Mouse (Mus musculus) neural tube, embryonic 13.5 days (tissue): ENCODE measurements around the gene Wscd2. TPM values are rescaled to one million over a fixed set of nuclear protein-coding genes. Genes with fewer than 3 reads are reported as not detected.
A peak's percentile ranks its signal among the peaks of the same experiment; 100 is the strongest.

Source experiments
- ATAC-seq: fragments of 200-750 bp; cut with Nextera tagmentation; 2 replicates; pipeline ENCODE4 v1.8.0; 2017; ENCODE audit warnings: low read depth, mild to moderate bottlenecking, moderate TSS enrichment, moderate library complexity
- H3K27ac ChIP-seq: fragments of 300-500 bp; sonication (generic); replicated peaks from 2 replicates; pipeline ENCODE4 v1.5.1; 2015; ENCODE audit warnings: moderate library complexity, mild to moderate bottlenecking, inconsistent platforms
- H3K27me3 ChIP-seq: fragments of 300-500 bp; sonication (generic); 2 replicates; pipeline ENCODE4 v1.6.1; 2015; ENCODE audit warnings: mild to moderate bottlenecking, inconsistent platforms
- H3K36me3 ChIP-seq: fragments of 300-500 bp; sonication (generic); 2 replicates; pipeline ENCODE4 v1.6.1; 2015; ENCODE audit warnings: mild to moderate bottlenecking, inconsistent platforms
- H3K4me1 ChIP-seq: fragments of 300-500 bp; sonication (generic); replicated peaks from 2 replicates; pipeline ENCODE4 v1.6.1; 2015; ENCODE audit warnings: inconsistent platforms
- H3K4me2 ChIP-seq: fragments of 300-500 bp; sonication (generic); 2 replicates; pipeline ENCODE4 v1.6.1; 2015; ENCODE audit warnings: inconsistent platforms, mild to moderate bottlenecking, moderate library complexity
- H3K4me3 ChIP-seq: fragments of 300-500 bp; sonication (generic); 2 replicates; pipeline ENCODE4 v1.5.1; 2015; ENCODE audit warnings: mild to moderate bottlenecking, inconsistent platforms
- H3K9ac ChIP-seq: fragments of 300-500 bp; sonication (generic); 2 replicates; pipeline ENCODE4 v1.6.1; 2015; ENCODE audit warnings: moderate library complexity, mild to moderate bottlenecking, inconsistent platforms
- H3K9me3 ChIP-seq: fragments of 300-500 bp; sonication (generic); 2 replicates; pipeline ENCODE4 v1.6.1; 2016; ENCODE audit warnings: inconsistent platforms
- WGBS: fragments of 180-500 bp; shearing (Covaris S2); methylation state at CpG from one replicate; pipeline ENCODE4 v1.1.7; 2015; 5-methylcytosine and 5-hydroxymethylcytosine counted together
- polyA plus RNA-seq: library from polyadenylated mRNA; unstranded; fragments of >200 nt; fragmentation: Nextera tagmentation; extraction: Ambion mirVana; gene quantifications from 2 replicates; pipeline ENCODE4 v1.2.1, GENCODE M21; 2015

Gene Wscd2
- polyA plus RNA-seq, 1 experiment from 2014 or later, result 16.3 TPM

GRCm38 (mm10) chr5:113607941-113608431, 117.9 kb downstream of the Wscd2 start:
- H3K36me3 ChIP-seq, result no peaks in the 10 kb centered on the region
- peak overlapping the region; percentile 48 for H3K9ac ChIP-seq
- H3K9me3 ChIP-seq, result no peaks in the 10 kb centered on the region
- H3K27me3 ChIP-seq, result no peaks in the 10 kb centered on the region
- ATAC-seq, result 0 out of 2 replicates have a peak, but pooled peaks have one; percentile 47
- 14% methylated on average over 13 of the region's 13 CpGs for WGBS
- H3K4me1 ChIP-seq, result peaks cover 38% of the 10 kb centered on the region
- peak overlapping the region; percentile 59 for H3K27ac ChIP-seq
- peak overlapping the region; percentile 33 for H3K4me2 ChIP-seq
- H3K4me3 ChIP-seq, result no peak overlapping the region

- Histone ChIP-seq H3K9ac (0 out of 2 replicates have a peak overlapping the region, but pooled peaks have one; percentile 48), H3K9me3 (no peaks in the 10 kb centered on the region), H3K4me2 (no peak overlapping the region), H3K4me1 (peaks cover 38% of the 10 kb centered on the region), H3K36me3 (no peaks in the 10 kb centered on the region), H3K27me3 (no peaks in the 10 kb centered on the region), H3K4me3 (no peak overlapping the region), H3K27ac (peak overlapping the region; percentile 59)
- no peak for ATAC-seq
- 72% methylated on average over 8 of the region's 8 CpGs for WGBS
Observed at GRCm38 (mm10) chr5:113608511-113608910, 118.4 kb downstream of the Wscd2 start.

- Histone ChIP-seq H3K36me3 (no peaks in the 10 kb centered on the region), H3K4me1 (peaks cover 38% of the 10 kb centered on the region), H3K27me3 (no peaks in the 10 kb centered on the region), H3K9ac (no peak overlapping the region), H3K4me2 (no peak overlapping the region), H3K9me3 (no peaks in the 10 kb centered on the region), H3K27ac (no peak overlapping the region), H3K4me3 (no peak overlapping the region)
- no peak; the same call in 1 of the 2 replicates for ATAC-seq
- 51% methylated on average over 5 of the region's 5 CpGs for WGBS
Observed at GRCm38 (mm10) chr5:113609891-113610290, 119.8 kb downstream of the Wscd2 start.

GRCm38 (mm10) chr5:113610490-113610889, 120.4 kb downstream of the Wscd2 start:
- no peak overlapping the region for H3K9ac ChIP-seq
- peak; percentile 12; the same call in 1 of the 2 replicates for ATAC-seq
- no peaks in the 10 kb centered on the region for H3K27me3 ChIP-seq
- no peak overlapping the region for H3K4me3 ChIP-seq
- peaks cover 38% of the 10 kb centered on the region for H3K4me1 ChIP-seq
- H3K27ac ChIP-seq, result peak overlapping the region; percentile 42; the same call in 1 of the 2 replicates
- H3K36me3 ChIP-seq, result no peaks in the 10 kb centered on the region
- no peak overlapping the region for H3K4me2 ChIP-seq
- 50% methylated on average over 6 of the region's 6 CpGs for WGBS
- H3K9me3 ChIP-seq, result no peaks in the 10 kb centered on the region

GRCm38 (mm10) chr5:113611131-113611530, 121.0 kb downstream of the Wscd2 start:
- Histone ChIP-seq H3K4me3 (no peak overlapping the region), H3K9ac (no peak overlapping the region), H3K27ac (no peak overlapping the region), H3K27me3 (no peaks in the 10 kb centered on the region), H3K4me1 (peaks cover 38% of the 10 kb centered on the region), H3K9me3 (no peaks in the 10 kb centered on the region), H3K36me3 (no peaks in the 10 kb centered on the region), H3K4me2 (no peak overlapping the region)
- 89% methylated on average over 6 of the region's 6 CpGs for WGBS
- no peak for ATAC-seq

- 69% methylated on average over 12 of the region's 12 CpGs for WGBS
- Histone ChIP-seq H3K27ac (no peak overlapping the region), H3K27me3 (no peaks in the 10 kb centered on the region), H3K9ac (no peak overlapping the region), H3K9me3 (no peaks in the 10 kb centered on the region), H3K4me2 (no peak overlapping the region), H3K4me1 (peaks cover 38% of the 10 kb centered on the region), H3K36me3 (no peaks in the 10 kb centered on the region), H3K4me3 (no peak overlapping the region)
- ATAC-seq, result no peak
Observed at GRCm38 (mm10) chr5:113611771-113612233, 121.7 kb downstream of the Wscd2 start.

GRCm38 (mm10) chr5:113618716-113619115, 128.6 kb downstream of the Wscd2 start:
- no peak overlapping the region for H3K4me3 ChIP-seq
- H3K9me3 ChIP-seq, result no peaks in the 10 kb centered on the region
- no peak overlapping the region for H3K27ac ChIP-seq
- no peaks in the 10 kb centered on the region for H3K27me3 ChIP-seq
- H3K9ac ChIP-seq, result no peak overlapping the region
- ATAC-seq, result no peak
- peaks cover 7% of the 10 kb centered on the region for H3K4me1 ChIP-seq
- H3K4me2 ChIP-seq, result no peak overlapping the region
- 95% methylated on average over 4 of the region's 4 CpGs for WGBS
- H3K36me3 ChIP-seq, result no peaks in the 10 kb centered on the region

- ATAC-seq, result no peak
- Histone ChIP-seq H3K4me3 (no peak overlapping the region), H3K4me2 (no peak overlapping the region), H3K9me3 (no peaks in the 10 kb centered on the region), H3K9ac (no peak overlapping the region), H3K27me3 (no peaks in the 10 kb centered on the region), H3K36me3 (no peaks in the 10 kb centered on the region), H3K4me1 (peaks cover 9% of the 10 kb centered on the region), H3K27ac (no peak overlapping the region)
- 82% methylated on average over 1 of the region's 1 CpGs for WGBS
Observed at GRCm38 (mm10) chr5:113619151-113619550, 129.0 kb downstream of the Wscd2 start.

GRCm38 (mm10) chr5:113620130-113620716, 130.1 kb downstream of the Wscd2 start:
- Histone ChIP-seq H3K9ac (no peak overlapping the region), H3K4me2 (no peak overlapping the region), H3K4me3 (no peak overlapping the region), H3K36me3 (no peaks in the 10 kb centered on the region), H3K9me3 (no peaks in the 10 kb centered on the region), H3K27ac (no peak overlapping the region), H3K4me1 (peaks cover 9% of the 10 kb centered on the region), H3K27me3 (no peaks in the 10 kb centered on the region)
- WGBS, result 60% methylated on average over 16 of the region's 16 CpGs
- ATAC-seq, result no peak

GRCm38 (mm10) chr5:113620999-113621398, 130.9 kb downstream of the Wscd2 start:
- peaks cover 9% of the 10 kb centered on the region for H3K4me1 ChIP-seq
- no peak overlapping the region for H3K4me3 ChIP-seq
- H3K36me3 ChIP-seq, result no peaks in the 10 kb centered on the region
- H3K27me3 ChIP-seq, result no peaks in the 10 kb centered on the region
- no peak overlapping the region for H3K4me2 ChIP-seq
- no peak overlapping the region for H3K9ac ChIP-seq
- no peak for ATAC-seq
- 77% methylated on average over 7 of the region's 7 CpGs for WGBS
- H3K9me3 ChIP-seq, result no peaks in the 10 kb centered on the region
- no peak overlapping the region for H3K27ac ChIP-seq

- H3K9me3 ChIP-seq, result no peaks in the 10 kb centered on the region
- H3K4me3 ChIP-seq, result no peak overlapping the region
- no peak overlapping the region for H3K27ac ChIP-seq
- H3K36me3 ChIP-seq, result no peaks in the 10 kb centered on the region
- 15% methylated on average over 2 of the region's 2 CpGs for WGBS
- H3K9ac ChIP-seq, result no peak overlapping the region
- H3K27me3 ChIP-seq, result no peaks in the 10 kb centered on the region
- no peak for ATAC-seq
- peaks cover 15% of the 10 kb centered on the region for H3K4me1 ChIP-seq
- H3K4me2 ChIP-seq, result no peak overlapping the region
Observed at GRCm38 (mm10) chr5:113623052-113623451, 132.9 kb downstream of the Wscd2 start.

- ATAC-seq, result no peak
Observed at GRCm38 (mm10) chr5:113625068-113625467, 134.9 kb downstream of the Wscd2 start.

GRCm38 (mm10) chr5:113626352-113626751, 136.2 kb downstream of the Wscd2 start:
- Histone ChIP-seq H3K27ac (no peak overlapping the region), H3K4me1 (peaks cover 22% of the 10 kb centered on the region), H3K9me3 (no peaks in the 10 kb centered on the region), H3K4me3 (no peak overlapping the region), H3K4me2 (no peak overlapping the region), H3K36me3 (no peaks in the 10 kb centered on the region), H3K9ac (no peak overlapping the region), H3K27me3 (no peaks in the 10 kb centered on the region)
- 83% methylated on average over 8 of the region's 8 CpGs for WGBS
- no peak for ATAC-seq

More at GRCm38 (mm10) chr5:113625068-113625467, 134.9 kb downstream of the Wscd2 start:
- Histone ChIP-seq H3K4me3 (no peak overlapping the region), H3K27me3 (no peaks in the 10 kb centered on the region), H3K9ac (no peak overlapping the region), H3K4me1 (peaks cover 22% of the 10 kb centered on the region), H3K9me3 (no peaks in the 10 kb centered on the region), H3K36me3 (no peaks in the 10 kb centered on the region), H3K4me2 (no peak overlapping the region), H3K27ac (no peak overlapping the region)
- WGBS, result 95% methylated on average over 4 of the region's 4 CpGs
